Mouse (Mus musculus): ENCODE measurements around the gene Teddm3.
A peak's percentile ranks its signal among the peaks of the same experiment; 100 is the strongest.

DNA sequence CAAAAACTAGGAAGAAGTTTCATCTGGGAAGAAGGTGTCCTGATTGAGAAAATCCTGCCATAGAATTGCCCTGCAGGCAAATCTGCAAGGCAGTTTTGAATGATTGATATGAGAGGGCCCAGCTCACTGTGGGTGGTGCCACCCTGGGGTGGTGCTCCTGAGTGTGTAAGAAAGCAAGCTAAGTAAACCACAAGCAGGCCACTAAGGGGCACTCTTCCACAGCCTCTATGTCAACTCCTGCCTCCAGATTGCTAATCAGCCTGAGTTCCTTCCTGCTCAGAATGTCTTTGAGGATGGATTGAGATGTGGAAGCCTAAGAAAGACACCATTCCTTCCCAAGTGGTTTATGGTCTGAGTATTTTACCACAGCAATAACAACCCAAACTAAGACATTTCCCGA lies 44.3 kb downstream of the Teddm3 start:
- no peak for TF ChIP-seq POLR2A (IDR thresholded peaks at IDR 0.05; ENCODE audit: borderline replicate concordance, control insufficient read depth, low read depth, low read length)
- 0 out of 2 replicates have a peak, but pooled peaks have one; percentile 5 for TF ChIP-seq CTCF (IDR thresholded peaks at IDR 0.05; ENCODE audit: control insufficient read depth, insufficient read depth, low read length)
